Mouse (Mus musculus): ENCODE measurements around the gene Tbkbp1.

Gene Tbkbp1

DNA sequence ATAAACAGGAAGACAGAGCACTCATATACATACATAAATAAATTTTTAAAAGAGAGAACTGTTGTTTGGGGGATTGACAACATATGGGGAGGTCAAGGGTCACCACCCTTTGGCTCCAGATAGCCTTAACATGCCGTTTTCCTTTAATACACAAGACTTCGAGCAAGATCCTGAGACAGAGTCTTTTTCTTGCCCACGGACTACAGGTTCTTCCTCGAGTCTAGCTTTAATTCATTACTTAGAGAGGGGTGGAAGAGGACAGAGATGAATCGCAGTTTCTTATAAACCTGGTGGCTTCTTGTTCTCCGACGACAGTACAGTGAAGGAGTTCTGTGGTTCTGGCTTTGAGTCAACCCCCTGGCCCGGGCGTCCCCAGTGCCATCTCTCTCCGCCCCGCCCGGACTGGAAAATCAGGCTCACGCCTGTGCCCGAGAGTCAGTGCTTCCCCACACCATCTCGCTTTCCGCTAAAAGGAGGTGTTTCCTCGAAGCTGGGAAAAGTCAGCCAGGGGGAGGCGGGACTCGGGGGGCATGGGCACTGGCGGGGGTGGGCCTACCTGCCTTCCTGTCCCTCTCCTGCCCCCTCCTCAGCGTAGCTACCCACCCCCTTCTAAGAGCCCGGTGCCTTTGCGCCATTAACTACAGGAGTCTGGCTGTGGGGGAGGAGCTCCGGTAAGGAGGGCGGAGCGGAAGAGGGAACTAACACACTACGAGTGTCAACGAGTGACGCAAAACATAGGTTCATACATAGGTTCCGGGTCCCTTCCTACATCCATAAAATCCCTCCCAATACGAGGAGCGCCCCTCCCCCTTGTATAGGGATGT lies 24.4 kb downstream of the Tbkbp1 start:
- peak; percentile 57 to 60 for DNase-seq

DNA sequence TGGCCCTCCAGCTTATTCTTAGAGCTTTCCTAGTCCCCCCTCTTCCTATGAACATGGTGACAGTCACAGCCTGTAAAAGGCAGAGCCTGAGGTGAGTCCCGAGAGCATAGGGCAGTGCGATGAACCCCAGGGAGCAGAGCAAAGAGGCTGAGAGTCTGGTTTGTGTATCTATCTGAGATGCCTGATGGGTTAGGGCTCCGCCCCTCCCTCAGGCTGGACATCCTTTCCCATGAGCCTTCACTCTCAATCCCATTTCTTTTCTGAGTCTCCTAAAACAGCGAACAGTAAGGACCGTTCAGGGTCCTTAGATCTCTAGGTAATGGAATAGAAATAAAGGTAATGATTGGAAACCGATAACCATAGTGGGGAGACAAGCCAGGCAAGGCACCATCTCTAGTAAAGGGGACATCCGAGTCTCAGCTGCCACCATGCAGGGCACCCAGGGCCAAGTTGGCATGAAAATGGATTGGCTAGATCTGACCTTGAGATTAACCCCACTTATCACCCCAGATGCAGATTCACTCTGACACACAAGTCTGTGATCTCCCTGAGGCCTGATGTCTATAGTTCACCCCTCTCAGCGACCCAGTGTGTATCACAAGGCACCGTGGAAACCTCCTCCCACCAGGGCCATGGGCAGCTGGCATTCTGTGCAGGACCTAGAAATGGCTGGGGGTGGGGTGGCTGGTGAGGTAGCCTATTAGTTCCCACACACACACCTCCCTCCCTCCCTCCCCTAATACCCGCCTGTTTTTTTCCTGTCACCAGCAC lies 26.8 kb downstream of the Tbkbp1 start:
- DNase-seq, result no peak

DNA sequence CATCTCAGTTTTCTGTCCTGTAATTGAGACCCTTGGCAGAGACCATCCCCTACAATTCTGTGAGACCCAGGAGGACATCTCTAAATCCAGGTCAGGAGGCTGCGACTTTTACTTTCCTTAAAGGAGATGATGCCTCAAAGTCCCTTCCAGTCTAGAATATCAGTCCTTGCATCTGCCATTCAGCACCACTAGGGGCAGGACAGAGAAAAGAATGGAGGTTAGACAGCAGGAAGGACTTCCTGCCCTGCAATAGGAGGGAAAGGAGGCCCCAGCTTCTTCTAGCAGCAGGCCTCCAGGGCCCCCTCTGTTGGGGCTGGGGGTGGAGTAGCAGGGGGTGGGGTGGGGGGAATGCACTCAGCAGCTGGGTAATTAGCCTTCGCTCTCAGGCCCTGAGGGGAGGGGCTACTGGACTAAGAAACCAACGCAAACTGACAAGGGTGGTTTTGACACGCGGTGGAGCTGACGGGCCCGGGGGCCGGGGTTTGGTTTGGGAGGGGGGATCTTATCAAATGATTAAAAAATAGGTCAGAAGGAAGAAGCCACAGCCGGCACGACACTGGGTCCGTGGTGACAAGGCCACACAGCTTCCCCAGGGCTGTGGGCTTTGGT lies 27.9 kb downstream of the Tbkbp1 start:
- no peak for DNase-seq

DNA sequence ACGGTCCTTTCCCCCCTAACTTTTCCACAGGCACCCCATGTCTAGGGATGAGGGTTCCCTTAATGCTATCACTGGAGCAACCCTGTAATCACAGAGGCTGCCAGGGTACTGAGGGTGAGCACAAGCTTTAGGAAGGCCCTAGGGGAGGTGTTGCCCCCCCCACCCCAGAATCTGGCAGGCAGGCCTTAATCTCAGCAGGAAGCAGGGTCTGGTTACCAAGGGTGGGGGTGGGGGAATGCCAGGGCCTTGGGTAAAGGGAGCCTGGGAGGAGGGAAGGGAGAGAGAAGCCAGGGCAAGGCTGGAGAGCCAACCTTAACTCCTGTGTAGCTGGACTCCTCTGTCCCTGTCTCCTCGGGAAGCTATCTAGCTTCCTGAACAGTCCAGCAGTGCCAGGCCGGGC lies 30.7 kb downstream of the Tbkbp1 start:
- DNase-seq, result no peak

DNA sequence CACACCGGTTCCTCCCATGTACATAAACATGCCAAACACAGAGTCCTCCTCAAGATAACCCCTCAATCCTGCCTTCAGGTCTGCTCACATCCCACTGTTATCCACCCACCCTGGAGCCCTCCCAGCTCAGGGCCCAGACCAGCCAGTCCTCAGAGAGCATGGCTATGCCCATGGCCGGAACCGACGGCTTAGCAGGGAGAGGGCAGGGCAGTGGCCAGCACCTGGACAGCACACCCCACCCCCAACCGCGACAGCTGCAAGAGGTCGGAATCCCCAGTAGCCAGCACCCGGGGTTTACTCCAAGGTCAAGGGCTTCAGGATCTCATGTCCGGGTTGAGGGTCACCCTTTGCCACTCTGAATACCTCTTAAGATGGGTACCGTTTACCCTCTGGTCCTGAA lies 31.1 kb downstream of the Tbkbp1 start:
- no peak for DNase-seq

DNA sequence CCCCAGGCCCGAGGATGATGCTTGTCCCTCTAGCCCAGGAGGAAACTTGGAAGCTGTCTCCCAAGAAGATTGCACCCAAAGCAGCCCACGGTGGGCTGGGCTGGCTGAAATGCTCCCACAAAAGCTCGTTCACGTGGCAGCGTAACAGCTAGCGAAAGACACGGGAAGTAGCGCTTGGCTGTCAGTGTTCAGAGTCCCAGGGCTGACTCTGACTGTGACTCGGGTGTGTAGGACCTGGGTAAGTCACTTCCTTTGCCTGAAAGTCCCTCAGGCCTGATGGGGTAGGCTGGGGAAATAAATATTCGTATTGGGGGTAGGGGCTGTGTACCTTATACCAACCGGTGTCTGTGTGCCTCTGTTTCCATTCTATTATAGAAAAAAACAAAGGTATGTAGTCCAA lies 35.5 kb downstream of the Tbkbp1 start:
- DNase-seq, result no peak

DNA sequence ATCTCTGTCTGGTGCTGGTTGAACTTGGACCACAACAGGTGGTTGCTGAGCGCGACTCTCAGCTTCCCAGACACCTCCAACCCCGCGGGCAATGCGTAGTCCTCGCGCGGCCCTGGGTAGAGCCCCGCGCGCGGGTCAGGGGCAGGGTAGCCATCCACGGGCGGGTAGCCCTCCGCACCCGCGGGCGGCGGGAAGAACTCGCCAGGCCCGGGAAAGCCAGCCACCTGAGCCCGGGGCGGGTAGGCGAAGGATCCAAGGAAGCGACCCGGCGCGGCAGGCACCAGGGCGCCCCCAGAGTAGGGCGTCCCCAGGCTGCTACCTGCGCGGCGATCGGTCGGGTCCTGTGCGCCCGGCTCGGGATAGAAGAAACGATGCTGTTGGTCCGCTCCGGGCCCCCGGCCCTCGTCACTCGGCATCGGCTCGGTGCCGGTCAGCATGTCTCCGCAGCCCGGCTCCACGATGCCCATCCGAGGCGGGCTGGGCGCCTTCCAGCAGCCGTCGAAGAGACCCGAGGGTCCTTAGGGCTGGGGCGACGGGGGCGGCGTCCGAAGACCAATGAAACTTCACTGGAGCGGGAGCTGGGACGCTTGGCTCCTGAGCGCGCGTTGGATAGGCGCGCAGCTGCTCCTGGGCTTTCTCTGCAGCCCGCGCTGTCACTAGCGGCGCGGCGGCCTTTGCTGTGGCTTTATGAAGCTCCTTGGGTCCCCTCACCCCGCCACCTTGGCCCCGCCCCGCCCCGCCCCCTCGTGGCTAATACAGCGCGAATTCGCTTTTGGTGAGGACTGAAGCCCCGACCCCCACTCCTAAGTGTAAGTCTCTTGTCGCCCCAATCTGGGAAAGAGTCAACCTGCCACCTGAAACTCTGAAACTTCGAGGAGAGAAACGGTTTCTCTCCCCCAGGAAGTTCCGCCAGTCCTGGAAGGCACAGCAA lies 36.4 kb downstream of the Tbkbp1 start, which contains the start of gene Tbx21:
Tbx21 (minus strand) TSS at position 661 of the 931 bp plus-strand sequence.
- peak in 1 of 2 experiments; percentile 46 for DNase-seq

DNA sequence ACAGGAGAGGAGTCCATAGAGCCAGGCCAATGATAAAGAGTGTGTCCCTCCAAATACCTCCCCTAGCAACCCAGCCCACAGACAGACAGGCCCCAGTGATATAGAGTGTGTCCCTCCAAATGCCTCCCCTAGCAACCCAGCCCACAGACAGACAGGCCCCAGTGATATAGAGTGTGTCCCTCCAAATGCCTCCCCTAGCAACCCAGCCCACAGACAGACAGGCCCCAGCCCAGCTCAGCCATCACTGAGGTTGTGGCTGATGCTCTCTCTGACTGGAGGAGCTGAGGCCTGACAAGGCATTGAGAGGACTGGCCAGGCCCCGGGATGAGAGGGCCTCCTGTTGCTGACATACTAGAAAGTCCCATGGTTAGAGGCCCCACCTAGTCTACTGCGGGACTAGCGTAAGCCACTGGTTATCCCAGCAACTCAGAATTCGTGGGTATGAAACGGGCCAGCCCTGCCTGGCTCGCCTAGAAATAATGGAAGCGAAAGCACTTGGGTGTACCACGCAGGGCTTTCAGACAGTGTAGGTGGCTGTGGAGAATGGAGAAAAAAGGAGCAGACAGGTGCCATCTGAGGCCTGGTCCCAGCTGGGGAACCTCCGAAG lies 38.7 kb downstream of the Tbkbp1 start:
- no peak for DNase-seq

DNA sequence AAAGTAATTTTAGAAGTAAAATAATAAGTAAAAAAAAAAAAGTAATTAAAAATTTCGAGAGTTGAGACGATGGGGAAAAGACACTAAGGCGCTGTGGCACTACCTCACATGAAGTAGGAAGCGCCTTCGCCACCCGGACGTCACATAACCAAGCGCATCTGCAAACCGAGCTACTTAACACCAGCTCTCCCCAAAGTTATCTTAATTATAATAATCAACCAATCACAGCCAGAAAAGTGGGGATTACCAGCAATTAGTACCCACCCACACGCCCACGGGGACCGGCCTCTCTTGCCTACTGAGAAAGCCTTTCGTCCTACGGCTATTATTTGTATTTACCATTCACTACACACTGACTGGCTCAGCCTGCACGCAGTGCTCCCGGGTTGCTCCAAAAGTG lies 42.3 kb downstream of the Tbkbp1 start:
- no peak for DNase-seq

DNA sequence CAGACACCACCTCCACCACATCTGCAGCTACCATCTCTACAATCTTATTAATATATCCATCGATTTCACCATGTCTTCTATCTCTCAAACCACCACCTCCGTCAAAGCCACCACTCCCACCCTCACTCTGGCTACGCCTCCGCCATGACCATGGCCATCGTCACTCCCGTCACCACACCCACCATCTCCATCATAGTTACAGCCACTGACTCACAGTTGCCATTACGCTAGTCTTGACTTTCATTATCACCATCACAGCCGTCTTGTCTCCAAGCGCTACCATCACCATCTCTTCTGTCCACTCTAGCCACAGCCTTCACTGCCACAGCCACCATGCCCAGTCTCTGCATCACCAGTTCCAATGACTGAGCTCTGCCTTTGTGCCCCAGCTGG lies 47.2 kb downstream of the Tbkbp1 start:
- no peak for DNase-seq

DNA sequence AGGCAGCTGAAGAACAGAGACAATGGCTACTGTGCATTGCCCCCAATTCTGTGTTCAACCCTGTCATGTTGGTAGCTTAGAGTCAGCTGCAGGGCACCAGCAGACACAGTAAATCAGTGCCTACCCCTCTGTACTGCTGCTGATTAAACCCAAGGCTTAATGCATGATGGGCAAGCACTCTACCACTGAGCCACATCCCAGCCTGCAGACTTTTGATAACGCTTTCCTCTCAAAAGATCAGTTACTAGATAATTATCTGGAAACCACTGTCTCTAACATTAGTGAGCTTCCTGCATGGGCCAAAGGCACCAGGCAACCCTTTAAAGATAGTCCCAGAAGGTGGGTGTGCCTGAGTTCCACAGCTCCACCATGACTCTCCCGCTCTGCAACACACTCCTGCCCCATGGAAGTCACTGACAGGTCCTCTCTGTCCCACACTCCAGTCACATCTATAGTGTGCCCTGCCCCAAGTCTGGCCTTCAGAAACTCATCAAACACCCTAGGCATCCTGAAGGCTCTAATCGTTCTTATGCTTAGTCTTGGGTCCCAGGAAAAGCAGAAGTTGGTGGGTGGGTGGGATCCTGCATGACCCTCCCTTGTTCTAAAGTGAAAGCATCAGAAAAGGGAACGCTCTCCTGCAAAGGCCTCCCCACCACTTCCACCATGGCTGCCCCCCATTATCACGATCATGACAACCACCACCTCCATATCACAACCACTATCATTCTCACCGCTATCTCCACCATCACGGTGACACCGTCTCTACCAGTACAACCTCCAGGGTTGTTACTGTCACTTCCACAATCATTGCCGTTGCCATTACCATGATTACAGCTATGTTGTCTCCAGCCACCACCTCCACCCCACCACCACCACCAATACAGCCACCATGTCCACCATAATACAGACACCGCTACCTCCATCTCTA lies 47.9 kb downstream of the Tbkbp1 start:
- DNase-seq, result no peak

DNA sequence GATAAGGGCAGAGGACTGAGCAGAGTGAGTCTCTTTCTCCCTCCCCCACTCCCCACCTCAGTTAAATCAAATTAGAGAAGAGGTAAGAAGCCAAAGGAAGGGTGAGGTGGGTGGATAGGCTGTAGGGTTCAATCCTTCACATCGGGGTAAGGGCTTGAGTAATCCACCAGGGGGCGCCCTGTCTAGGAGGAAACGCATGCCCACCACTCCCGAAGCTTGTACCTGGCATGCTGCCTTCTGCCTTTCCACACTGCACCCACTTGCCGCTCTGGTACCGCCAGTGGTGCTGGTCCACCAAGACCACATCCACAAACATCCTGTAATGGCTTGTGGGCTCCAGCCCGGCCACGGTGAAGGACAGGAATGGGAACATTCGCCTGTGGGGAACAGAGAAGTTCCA lies 49.6 kb downstream of the Tbkbp1 start:
- DNase-seq, result peak; percentile 92 to 94

DNA sequence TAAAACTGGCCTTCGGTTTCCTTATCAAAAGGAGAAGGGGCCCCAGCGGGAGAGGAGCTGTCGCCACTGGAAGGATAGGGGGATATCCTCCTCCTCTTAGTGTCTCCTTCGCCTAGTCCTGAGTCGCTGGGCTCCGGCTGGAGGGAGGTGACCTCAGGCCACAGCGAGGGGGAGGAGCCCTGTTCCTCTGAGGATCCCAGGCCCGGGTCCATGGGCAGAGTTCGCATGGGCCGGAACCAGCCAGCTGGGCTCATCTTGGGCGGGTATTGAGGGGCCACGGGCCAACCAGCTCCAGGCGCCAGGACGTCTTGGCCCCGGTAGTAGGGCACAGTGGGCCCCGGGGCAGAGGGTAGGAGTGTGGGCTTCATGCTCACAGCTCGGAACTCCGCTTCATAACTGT lies 52.5 kb downstream of the Tbkbp1 start:
- peak; percentile 34 to 45 for DNase-seq

DNA sequence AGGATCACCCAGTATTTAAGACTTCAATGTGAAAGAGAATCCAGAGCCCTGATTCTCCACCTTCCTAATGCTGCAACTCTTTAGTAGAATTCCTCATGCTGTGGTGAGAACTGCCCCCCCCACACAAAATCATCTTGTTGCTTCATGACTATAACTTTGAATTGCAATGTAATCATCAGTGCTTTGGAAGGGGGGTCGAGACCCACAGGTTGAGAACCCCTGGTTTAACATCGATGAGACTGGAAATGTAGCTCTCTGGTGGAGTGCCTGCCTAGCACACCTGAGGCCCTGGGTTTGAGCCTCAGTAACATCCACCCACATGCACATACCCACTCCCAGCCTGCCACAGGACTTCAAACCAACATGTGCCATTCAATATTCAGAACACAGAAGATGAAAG lies 56.7 kb downstream of the Tbkbp1 start:
- DNase-seq, result no peak

DNA sequence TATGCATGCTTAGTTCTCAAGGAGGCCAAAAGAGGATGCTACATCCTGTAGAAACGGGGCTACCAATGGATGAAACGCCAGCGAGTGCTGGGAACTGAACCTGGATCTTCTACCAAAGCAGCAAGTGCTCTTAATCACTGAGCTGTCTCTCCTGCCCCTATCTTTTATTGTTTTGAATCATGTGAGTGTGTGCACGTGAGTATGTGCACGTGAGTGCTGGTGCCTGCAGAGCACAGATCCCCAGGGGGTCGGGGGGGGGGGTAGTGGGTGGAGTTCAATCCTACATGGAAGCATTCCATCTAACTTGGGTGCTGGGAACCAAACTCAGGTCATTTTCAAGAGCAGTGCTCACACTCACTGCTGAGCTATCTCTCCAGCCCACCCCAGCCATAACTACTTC lies 64.9 kb downstream of the Tbkbp1 start:
- DNase-seq, result no peak

All from cerebellum, postnatal 10 days (tissue).